11 mouse cellular contexts compared by ENCODE assay signal in genomic region chr7:64185203-64185931, GRCm38 (mm10). TPM values are rescaled to one million over a fixed set of nuclear protein-coding genes. Genes with fewer than 3 reads are reported as not detected.
DNase-seq lines count a peak whose midpoint lies in the region; ATAC-seq and TF ChIP-seq lines count a peak whose summit lies in the region.
"Had no signal": no experiment of that assay in that cellular context is flagged by ENCODE, and none has a peak within 500 bp of the region (broad histone marks: within the 10 kb centered on the region; RNA-seq: fewer than 3 reads in every experiment).

No protein-coding gene starts in this region.

- H3K36me3 ChIP-seq in ES-E14 (ENCODE audit: control insufficient read depth, insufficient read depth, low read length, poor library complexity, severe bottlenecking), result no peaks in the 10 kb centered on the region
- H3K36me3 ChIP-seq: heart, embryonic 13.5 days had no signal

- no peak overlapping the region for H3K9ac ChIP-seq in ES-E14 (ENCODE audit: insufficient read depth, low read depth, low read length, poor library complexity, severe bottlenecking)
- H3K9ac ChIP-seq: heart, embryonic 13.5 days had no signal

- DNase-seq in ES-E14 (ENCODE audit: low read depth, low spot score), result peak; percentile 53
- peak; percentile 62 for DNase-seq in brain, embryonic 14.5 days (ENCODE audit: low read depth)
- DNase-seq in retina, postnatal 1 day, result peak; percentile 89
- no peak for DNase-seq in adrenal gland, adult 8-10 months
- no peak for DNase-seq in testis, postnatal 10 days (ENCODE audit: low spot score)
- DNase-seq: left cerebral cortex, postnatal 4 days had no signal

- TF ChIP-seq POLR2A in brain, embryonic 14.5 days (IDR thresholded peaks at IDR 0.05; ENCODE audit: borderline replicate concordance, extremely low read depth, insufficient read depth, insufficient read length, poor library complexity, severe bottlenecking), result no peak

- TF ChIP-seq CTCF in brain, embryonic 14.5 days (IDR thresholded peaks at IDR 0.05; ENCODE audit: borderline replicate concordance, extremely low read depth, insufficient read depth, insufficient read length), result no peak

- peak; percentile 63 for ATAC-seq in inflammation-experienced regulatory T-cells, adult 6 months
- no peak for ATAC-seq in cerebellum, adult (ENCODE audit: insufficient number of reproducible peaks, low FRiP score, low TSS enrichment)

- H3K27ac ChIP-seq in ES-E14 (ENCODE audit: insufficient read depth, low read depth, low read length, poor library complexity, severe bottlenecking), result no peak overlapping the region
- H3K27ac ChIP-seq: heart, embryonic 13.5 days; macrophage had no signal

- H3K4me3 ChIP-seq in ES-E14 (ENCODE audit: insufficient read depth in 1 of 2, low read depth in 1 of 2, low read length in 2 of 2, poor library complexity in 1 of 2, severe bottlenecking in 1 of 2), result no peak overlapping the region
- H3K4me3 ChIP-seq: heart, embryonic 13.5 days had no signal

- no peaks in the 10 kb centered on the region for H3K4me1 ChIP-seq in ES-E14 (ENCODE audit: control insufficient read depth in 2 of 2, insufficient read depth in 2 of 2, low read length in 2 of 2, poor library complexity in 1 of 2)
- H3K4me1 ChIP-seq: heart, embryonic 13.5 days had no signal

- in situ Hi-C loops in ES-E14 (cut with MboI; ENCODE audit: low sequenced_read_pairs in 2 of 2, unreplicated experiment in 2 of 2), result no loop called here

- no peaks in the 10 kb centered on the region for H3K9me3 ChIP-seq in ES-E14 (ENCODE audit: control insufficient read depth, insufficient read depth, low read depth, low read length)
- H3K9me3 ChIP-seq: heart, embryonic 13.5 days had no signal

TF ChIP-seq in ES-E14, 5 proteins besides CTCF, POLR2A, EP300 and RAD21:
- no peak for TF ChIP-seq MAFK (IDR thresholded peaks at IDR 0.05; ENCODE audit: insufficient read depth, low read depth, low read length)

RNA-seq across cellular contexts. Expression of gene Trpm1, which starts 31.7 kb away (rescaled TPM):
- total RNA-seq in ES-E14 (2012; rRNA removed), result 0.53 and 0.94 TPM in 2 replicates
- 0.20 and 0.31 TPM in 2 replicates for polyA plus RNA-seq in brain, embryonic 14.5 days (2012; rRNA removed)
- polyA plus RNA-seq in inflammation-experienced regulatory T-cells, adult 6 months (2017; shearing (Covaris generic)), result 1 to 10 TPM; 1.5 to 5.2 (median 4.6) TPM
- total RNA-seq in adrenal gland, adult 8-10 months (2022), result under 1 TPM in 1 of 4 experiments, not detected in 3; 0.12 TPM
- polyA plus RNA-seq: kidney, embryonic 14.5 days; macrophage had no signal

Comparison
In these comparisons a context has a peak if more than half of its experiments do, and no peak if none do; other contexts are left out.
1. DNase-seq: peak in ES-E14 (single experiment), brain, embryonic 14.5 days (single experiment) and retina, postnatal 1 day (single experiment); none in adrenal gland, adult 8-10 months (single experiment) and testis, postnatal 10 days (single experiment).